Mouse (Mus musculus): ENCODE data around the gene Grin2a.

Grin2a gene

GRCm38 (mm10) chr16:9873001-9873400 is 122.4 kb downstream of the Grin2a start:
- no peak for DNase-seq (ENCODE audit: low spot score in 2 of 2)

DNA sequence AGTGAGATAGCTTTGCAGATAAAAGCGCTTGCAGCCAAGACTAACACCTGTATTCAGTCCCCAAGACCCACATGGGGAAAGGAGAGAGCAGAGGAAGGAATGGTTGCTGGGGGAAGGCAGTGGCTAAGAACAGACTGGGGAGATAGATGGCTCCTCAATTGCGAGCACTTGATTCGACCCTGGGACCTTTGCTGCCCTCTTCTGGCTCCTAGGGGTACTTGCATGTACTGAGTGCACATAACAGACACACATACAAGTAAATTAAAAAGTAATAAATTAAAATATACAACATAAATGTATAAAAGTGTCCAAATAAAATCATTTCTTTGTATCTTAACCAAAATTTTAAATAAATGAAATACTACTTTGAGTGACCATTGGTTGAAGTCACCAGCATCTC is 129.7 kb downstream of the Grin2a start:
- DNase-seq (ENCODE audit: low spot score in 2 of 2): no peak

DNA sequence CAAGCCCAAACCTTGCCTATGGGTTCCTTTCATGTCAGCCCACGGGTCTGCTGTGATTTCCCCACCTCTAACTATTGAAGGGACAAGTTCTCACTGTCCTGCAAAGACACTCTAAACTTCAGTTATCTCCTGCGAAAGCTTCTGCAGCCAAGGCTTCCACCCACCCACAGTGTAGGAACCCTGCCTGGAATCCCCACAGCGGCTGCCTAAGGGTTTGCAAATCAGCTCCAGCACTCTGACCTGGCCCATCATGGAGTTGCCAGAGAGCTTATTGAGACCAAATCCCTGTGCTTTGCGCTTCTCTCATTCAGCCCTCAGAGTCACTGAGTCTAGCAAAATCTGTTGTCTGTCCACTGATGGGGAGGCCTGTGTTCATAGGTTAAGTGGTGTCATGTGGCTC is 130.3 kb downstream of the Grin2a start:
- no peak for DNase-seq (ENCODE audit: low spot score in 2 of 2)

DNA sequence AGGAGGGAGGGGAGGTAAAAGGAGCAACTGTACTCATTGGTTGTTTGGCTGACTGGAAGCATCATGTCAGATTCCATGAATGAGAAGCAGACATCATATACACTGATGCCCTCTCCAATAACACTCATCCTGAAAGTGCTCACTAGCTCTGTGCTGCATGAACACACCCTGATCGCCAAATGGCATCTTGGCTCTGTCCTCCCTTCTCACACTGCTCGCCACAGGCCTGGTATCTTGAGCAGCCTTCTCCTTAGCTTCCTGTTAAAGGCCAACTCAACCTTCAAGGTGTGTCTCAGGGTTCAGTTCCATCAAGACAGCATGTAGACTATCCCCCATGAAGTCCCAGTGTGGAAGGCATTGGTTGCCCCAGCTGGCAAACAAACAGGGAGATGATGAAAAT is 137.6 kb downstream of the Grin2a start:
- DNase-seq (ENCODE audit: low spot score in 2 of 2): no peak

- peak in 1 of 2 experiments; percentile 47 for DNase-seq (ENCODE audit: low spot score in 2 of 2)
Observed at GRCm38 (mm10) chr16:9851265-9851988, 143.9 kb downstream of the Grin2a start.

DNA sequence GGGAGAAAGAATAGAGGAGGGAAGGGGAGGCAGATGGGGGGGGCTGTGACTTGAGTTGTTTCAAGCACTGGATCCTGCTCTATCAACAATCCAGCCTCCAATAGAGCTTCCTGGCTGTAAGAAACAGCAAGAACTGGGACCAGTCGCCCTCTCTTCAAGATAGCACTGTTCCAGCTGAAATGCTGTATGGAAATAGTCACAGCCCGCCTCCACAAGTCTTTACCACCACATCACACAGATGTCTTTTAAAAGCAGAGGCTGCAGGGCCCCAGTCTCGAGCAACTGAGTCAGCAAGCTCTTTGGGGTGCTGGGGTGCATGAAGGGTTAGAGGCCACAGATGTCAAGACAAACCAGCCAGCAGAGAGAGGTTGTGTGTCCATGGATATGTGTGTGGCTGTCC is 153.9 kb downstream of the Grin2a start:
- DNase-seq (ENCODE audit: low spot score in 2 of 2): peak; percentile 63 to 74

DNA sequence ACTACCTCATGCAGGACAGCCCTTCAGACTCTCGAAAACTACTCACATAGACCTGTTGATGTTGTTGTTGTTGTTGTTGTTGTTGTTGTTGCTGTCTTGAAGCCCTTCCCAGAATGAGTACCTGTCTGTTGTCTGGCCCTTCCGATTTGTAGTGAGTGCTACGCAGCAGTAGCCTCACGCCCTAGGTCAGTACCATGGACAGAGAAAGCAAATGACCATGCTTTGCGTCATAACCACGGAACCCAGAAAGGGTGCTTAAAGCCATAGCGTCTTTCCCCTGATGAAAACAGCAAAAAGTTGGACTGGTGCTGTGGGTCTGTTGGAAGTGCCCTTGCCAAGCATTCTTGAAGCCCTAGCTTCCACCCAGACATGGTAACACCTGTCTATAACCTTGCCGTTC is 158.8 kb downstream of the Grin2a start:
- DNase-seq (ENCODE audit: low spot score in 2 of 2): no peak

- no peak for DNase-seq (ENCODE audit: low spot score in 2 of 2)
Observed at GRCm38 (mm10) chr16:9834236-9834635, 161.1 kb downstream of the Grin2a start.

- DNase-seq (ENCODE audit: low spot score in 2 of 2): peak; percentile 66
Observed at GRCm38 (mm10) chr16:9825110-9825483, 170.3 kb downstream of the Grin2a start.

DNA sequence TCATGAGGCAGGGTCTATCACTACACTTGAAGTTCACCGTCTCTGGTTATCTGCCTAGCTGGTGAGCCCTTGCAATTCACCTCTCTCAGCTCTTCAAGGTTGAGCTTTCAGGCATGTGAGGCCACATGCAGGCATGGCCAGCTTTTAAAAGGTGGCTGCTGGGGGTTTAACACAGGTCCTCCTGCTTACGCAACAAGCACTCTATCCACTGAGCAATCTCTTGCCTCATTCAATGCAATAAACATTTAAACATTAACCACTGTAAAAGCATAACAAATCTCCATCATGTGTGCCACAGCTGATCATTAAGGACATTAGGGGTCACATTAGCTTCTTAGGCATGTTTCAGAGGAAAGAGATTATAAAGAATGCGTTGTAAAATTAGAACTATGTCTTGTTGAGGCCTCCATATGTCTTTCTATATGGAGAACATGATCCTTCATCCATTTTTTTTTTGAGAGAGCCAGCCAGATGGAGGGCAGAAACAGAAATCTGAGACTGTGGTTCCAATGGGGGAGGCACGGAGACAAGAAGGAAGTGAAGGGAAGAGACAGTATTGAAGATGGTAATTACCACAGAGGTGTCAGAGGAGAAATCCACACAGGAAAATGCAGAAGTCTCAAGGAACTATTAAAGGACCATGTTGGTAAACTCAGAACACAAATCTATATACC is 170.8 kb downstream of the Grin2a start:
- no peak for DNase-seq (ENCODE audit: low spot score in 2 of 2)

GRCm38 (mm10) chr16:9823686-9824085 is 171.7 kb downstream of the Grin2a start:
- DNase-seq (ENCODE audit: low spot score in 2 of 2): no peak

- no peak for DNase-seq (ENCODE audit: low spot score in 2 of 2)
Observed at GRCm38 (mm10) chr16:9819508-9819907, 175.9 kb downstream of the Grin2a start.

DNA sequence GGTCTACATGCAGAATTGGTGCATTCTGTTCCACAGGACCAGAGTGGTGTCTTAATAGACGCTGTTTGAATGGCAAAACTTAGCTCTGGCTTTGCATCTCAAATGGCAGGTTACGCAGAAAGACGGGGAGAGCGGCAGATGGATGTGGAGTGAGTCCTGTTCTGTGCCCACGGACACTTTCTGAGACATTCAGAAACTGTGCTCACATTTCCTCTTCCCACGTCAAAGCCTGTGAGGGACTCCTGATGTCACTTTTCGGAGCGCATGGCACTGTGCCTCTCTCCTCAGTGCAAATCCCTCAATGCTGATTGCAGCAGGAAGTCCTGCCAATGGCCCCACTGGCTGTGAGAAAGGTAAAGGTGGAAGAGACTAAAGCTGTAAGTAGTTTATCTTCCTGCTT is 194.0 kb downstream of the Grin2a start:
- peak; percentile 77 to 78 for DNase-seq (ENCODE audit: low spot score in 2 of 2)

DNA sequence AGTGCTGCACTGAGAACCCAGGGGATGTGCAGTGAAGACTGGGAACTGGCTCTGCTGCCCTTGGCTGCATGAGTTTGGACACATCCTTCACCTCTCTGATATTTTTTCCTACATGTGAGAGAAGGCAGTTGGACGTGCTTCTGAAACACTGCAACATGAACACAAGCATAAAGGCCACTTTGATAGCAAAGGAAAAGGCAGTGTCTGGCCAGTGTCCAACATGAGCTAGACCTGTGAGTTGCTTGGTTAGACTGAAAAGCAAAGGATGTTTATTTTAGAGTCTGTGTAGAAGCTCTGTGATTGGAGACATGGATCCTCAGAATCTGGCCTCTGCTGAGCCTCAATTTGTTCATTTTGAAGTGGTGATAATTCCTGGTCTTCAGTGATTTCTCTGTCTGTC is 195.1 kb downstream of the Grin2a start:
- DNase-seq (ENCODE audit: low spot score in 2 of 2): no peak

DNA sequence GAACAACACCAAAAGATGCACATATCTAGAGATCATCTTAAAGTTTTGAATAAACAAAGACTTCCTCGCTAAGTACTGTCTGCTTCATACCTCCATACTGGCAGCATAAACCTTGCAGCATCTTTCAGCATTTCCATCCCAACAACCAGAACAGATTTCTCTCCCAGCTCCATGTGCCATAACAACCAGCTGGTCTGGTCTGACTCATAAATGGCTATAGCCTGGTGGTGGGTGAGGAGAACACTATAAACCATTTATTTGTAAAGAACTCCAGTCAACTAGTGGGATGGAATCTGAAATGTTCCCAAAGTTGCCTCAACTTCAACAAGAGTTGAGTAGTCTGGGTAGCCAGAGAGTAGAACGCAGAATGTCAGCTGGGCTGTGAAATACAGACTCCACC is 202.4 kb downstream of the Grin2a start:
- DNase-seq (ENCODE audit: low spot score in 2 of 2): no peak

DNA sequence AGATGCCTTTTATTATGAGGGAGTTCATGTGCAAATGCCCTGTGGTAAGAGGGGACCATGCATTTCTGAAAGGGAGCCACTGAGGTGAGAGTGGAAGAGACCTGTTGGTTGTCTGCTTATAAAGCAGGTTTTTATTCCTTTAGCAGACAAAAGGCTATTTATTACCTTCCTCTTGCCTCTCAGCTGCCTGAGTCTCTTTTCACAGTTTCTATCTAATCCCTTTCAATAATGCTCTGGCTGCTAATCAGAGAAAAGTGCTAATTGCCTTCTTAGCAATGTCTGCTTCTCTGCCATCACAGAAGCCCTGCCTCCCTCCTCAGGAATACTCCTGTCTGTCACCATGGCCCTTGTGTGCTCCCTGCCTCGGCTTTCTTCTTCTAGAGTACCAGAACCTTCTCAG is 209.1 kb downstream of the Grin2a start:
- no peak for DNase-seq (ENCODE audit: low spot score in 2 of 2)

- no peak for DNase-seq (ENCODE audit: low spot score in 2 of 2)
Observed at GRCm38 (mm10) chr16:9785821-9786220, 209.5 kb downstream of the Grin2a start.

DNA sequence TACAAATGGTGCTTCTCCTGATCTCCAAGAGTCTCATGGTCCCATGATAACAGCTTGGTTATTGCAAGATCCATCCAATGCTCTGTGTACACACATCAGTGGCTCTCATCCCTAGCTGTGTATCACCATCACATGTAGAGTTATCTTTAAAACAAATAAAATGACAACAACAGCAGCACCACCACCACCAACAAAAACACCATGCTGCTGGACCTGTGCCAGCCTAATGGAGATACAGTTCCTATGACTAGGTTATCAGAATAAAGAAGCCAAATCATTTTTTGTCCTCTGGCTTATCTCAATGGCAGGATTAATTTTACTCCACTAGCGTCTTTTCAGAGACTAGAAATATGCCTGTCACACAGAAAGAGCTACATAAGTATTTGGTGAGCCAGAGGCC is 226.4 kb downstream of the Grin2a start:
- no peak for DNase-seq (ENCODE audit: low spot score in 2 of 2)

DNA sequence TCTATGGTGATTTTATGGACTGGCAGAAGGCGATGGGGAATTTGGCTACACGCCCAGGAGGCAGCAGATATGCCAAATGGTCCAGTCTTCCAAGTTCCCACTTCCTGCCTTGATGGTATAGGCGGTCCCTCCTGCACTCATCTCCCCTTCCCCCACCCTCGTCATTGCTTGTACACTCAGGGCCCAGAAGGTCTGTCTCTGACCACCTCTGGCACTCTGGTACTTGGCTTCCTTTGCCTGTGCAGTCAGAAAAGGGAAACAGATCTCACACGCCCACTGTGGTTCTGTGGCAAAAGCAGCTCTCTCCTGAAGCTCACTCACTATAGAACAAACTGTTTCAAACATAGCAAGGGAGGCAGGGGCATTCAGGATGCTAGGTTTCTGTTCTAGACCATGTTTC is 227.0 kb downstream of the Grin2a start:
- DNase-seq (ENCODE audit: low spot score in 2 of 2): peak; percentile 57 to 65

- DNase-seq (ENCODE audit: low spot score in 2 of 2): no peak
Observed at GRCm38 (mm10) chr16:9767946-9768345, 227.4 kb downstream of the Grin2a start.

GRCm38 (mm10) chr16:9764086-9764485 is 231.3 kb downstream of the Grin2a start:
- no peak for DNase-seq (ENCODE audit: low spot score in 2 of 2)

GRCm38 (mm10) chr16:9760347-9760746 is 235.0 kb downstream of the Grin2a start:
- DNase-seq (ENCODE audit: low spot score in 2 of 2): no peak

- no peak for DNase-seq (ENCODE audit: low spot score in 2 of 2)
Observed at GRCm38 (mm10) chr16:9756849-9757248, 238.5 kb downstream of the Grin2a start.

DNA sequence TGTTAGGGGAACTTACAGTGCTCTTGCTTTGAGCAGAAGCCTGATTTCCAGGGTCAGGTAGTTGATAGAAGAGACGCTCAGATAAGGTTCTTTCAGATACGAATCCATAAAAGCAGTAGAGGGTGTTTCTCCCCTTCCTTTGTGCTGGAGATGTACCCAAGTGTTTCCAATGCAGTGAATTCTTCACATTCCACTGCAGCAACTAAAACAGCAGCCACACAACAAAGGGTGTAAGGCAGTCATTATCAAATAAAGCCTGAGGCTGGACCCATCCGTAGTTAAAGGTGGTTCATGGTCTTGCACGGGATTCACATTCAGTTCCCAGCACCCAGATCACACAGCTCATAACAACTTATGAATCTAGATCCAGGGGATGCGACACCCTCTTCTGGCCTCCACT is 241.3 kb downstream of the Grin2a start:
- no peak for DNase-seq (ENCODE audit: low spot score in 2 of 2)
